Mouse (Mus musculus) ES-E14 (cell line): Measurements from ENCODE around the gene Alkbh5. TPM values are rescaled to one million over a fixed set of nuclear protein-coding genes. Genes with fewer than 3 reads are reported as not detected.
A peak's percentile ranks its signal among the peaks of the same experiment; 100 is the strongest.

Source experiments
- DNase-seq: peaks from one replicate; pipeline ENCODE4 v3.0.0-alpha.2; 2013; ENCODE audit warnings: low read depth, low spot score
- H3K27ac ChIP-seq: 2 replicates; pipeline ENCODE4 v1.5.1; 2012; ENCODE audit warnings: low read depth, mild to moderate bottlenecking, low read length, moderate library complexity, mixed read lengths; ENCODE audit not compliant: poor library complexity, insufficient read depth, severe bottlenecking
- H3K36me3 ChIP-seq: 2 replicates; pipeline ENCODE4 v1.6.1; 2012; ENCODE audit warnings: mild to moderate bottlenecking, low read length, moderate library complexity, mixed read lengths; ENCODE audit not compliant: control insufficient read depth, poor library complexity, insufficient read depth, severe bottlenecking
- H3K4me1 ChIP-seq, 2 experiments: fragments of 150-350 bp in 1 of 2; sonication (generic) in 1 of 2; 2 replicates each; pipeline ENCODE4 v1.6.1; 2012; ENCODE audit warnings: low read length in 2 of 2, mild to moderate bottlenecking in 1 of 2, mixed read lengths in 1 of 2; ENCODE audit not compliant: control insufficient read depth in 2 of 2, insufficient read depth in 2 of 2, poor library complexity in 1 of 2
- H3K4me3 ChIP-seq, 2 experiments: fragments of 150-350 bp in 1 of 2; sonication (generic) in 1 of 2; 2 replicates each; pipeline ENCODE4 v1.5.1; 2012; ENCODE audit warnings: low read length in 2 of 2, low read depth in 1 of 2, mild to moderate bottlenecking in 1 of 2, mixed read lengths in 1 of 2; ENCODE audit not compliant: insufficient read depth in 1 of 2, poor library complexity in 1 of 2, severe bottlenecking in 1 of 2
- H3K9ac ChIP-seq: 2 replicates; pipeline ENCODE4 v1.6.1; 2012; ENCODE audit warnings: low read depth, mild to moderate bottlenecking, low read length, mixed read lengths; ENCODE audit not compliant: poor library complexity, insufficient read depth, severe bottlenecking
- H3K9me3 ChIP-seq: fragments of 150-350 bp; sonication (generic); 2 replicates; pipeline ENCODE4 v1.6.1; 2012; ENCODE audit warnings: low read depth, mild to moderate bottlenecking, low read length; ENCODE audit not compliant: control insufficient read depth, insufficient read depth
- CHD2 ChIP-seq: IDR thresholded peaks from 2 replicates; pipeline ENCODE4 v1.6.1; 2014; ENCODE audit warnings: mild to moderate bottlenecking, low read depth, low read length, inconsistent platforms
- HCFC1 ChIP-seq: IDR thresholded peaks from 2 replicates; pipeline ENCODE4 v1.6.1; 2012; ENCODE audit warnings: low read length, inconsistent platforms, borderline replicate concordance; ENCODE audit not compliant: insufficient read depth
- MAFK ChIP-seq: IDR thresholded peaks from 2 replicates; pipeline ENCODE4 v1.6.1; 2014; ENCODE audit warnings: mild to moderate bottlenecking, low read depth, low read length, inconsistent platforms; ENCODE audit not compliant: insufficient read depth
- ZC3H11A ChIP-seq: IDR thresholded peaks from 2 replicates; pipeline ENCODE4 v1.6.1; 2012; ENCODE audit warnings: low read depth, mild to moderate bottlenecking, inconsistent platforms, low read length, borderline replicate concordance
- ZNF384 ChIP-seq: IDR thresholded peaks from 2 replicates; pipeline ENCODE4 v1.6.1; 2012; ENCODE audit warnings: low read depth, low read length, inconsistent platforms
- in situ Hi-C, 2 experiments: fragments of 600-800 bp; cut with MboI; formaldehyde crosslinking; loops; one replicate each; pipeline ENCODE4 v1.15.1; 2025; ENCODE audit warnings: low sequenced_read_pairs in 2 of 2, inconsistent platforms in 1 of 2; ENCODE audit not compliant: unreplicated experiment in 2 of 2
- total RNA-seq: library from RNA; depleted of rRNA; stranded (reverse); fragments of 300-350 nt; gene quantifications from 2 replicates; pipeline ENCODE4 v1.2.3, GENCODE M21; 2012

The Alkbh5 gene
- total RNA-seq, 1 experiment = 27.6 TPM

DNA sequence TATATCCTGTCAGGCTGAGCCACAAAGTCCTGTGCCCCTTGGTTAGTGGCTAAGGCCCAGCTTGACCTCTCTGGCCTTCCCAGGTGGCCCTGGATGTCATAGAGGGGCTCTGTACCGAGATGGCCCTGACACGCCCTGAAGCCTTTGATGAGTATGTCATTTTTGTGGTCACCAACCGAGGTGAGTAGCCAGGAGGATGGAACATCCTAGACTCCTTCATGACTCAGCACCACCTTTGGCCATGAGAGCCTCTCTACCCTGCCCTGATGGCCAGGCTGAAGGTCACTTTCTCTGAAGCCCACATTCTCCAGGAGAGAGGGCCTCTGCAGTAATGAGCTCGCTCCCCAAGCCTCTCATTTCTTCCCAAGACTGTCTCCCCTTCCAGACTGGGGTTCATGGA is 17.9 kb upstream of the Alkbh5 start:
- Histone ChIP-seq H3K36me3 (no peaks in the 10 kb centered on the region), H3K4me1 (no peaks in the 10 kb centered on the region), H3K27ac (no peak overlapping the region), H3K4me3 (no peak overlapping the region), H3K9ac (no peak overlapping the region), H3K9me3 (no peaks in the 10 kb centered on the region)
- DNase-seq = no peak
- TF ChIP-seq HCFC1 = no peak
- TF ChIP-seq CHD2 = no peak
- TF ChIP-seq MAFK = no peak
- no peak for TF ChIP-seq ZC3H11A
- no peak for TF ChIP-seq ZNF384
- in situ Hi-C loops = no loop called here

DNA sequence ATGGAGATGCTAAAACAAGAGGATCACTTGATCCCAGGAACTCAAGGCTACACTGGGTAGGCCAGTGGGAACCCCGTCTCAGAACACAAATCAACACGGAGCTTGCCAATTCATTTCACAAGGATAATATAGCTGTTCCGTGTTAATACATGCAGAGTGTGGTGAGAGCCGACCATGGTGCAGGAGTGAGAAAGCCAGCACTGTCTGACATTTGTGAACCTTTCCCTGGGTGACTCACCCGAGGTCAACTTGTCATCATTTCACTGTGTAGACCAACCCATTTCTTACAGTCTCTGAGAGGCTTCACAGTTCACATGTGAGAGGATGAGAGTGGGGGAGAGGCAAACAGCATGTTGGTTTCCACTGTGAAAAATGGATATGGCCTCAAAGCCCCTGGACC is 14.2 kb upstream of the Alkbh5 start:
- TF ChIP-seq CHD2 (no peak), HCFC1 (no peak), ZC3H11A (no peak), MAFK (no peak), ZNF384 (no peak)
- Histone ChIP-seq H3K36me3 (no peaks in the 10 kb centered on the region), H3K4me3 (no peak overlapping the region), H3K27ac (no peak overlapping the region), H3K9ac (no peak overlapping the region), H3K9me3 (no peaks in the 10 kb centered on the region), H3K4me1 (peaks cover 0 to 5% of the 10 kb centered on the region in 2 experiments; a peak in 1 of 4 replicates)
- no peak for DNase-seq
- in situ Hi-C loops = no loop called here

DNA sequence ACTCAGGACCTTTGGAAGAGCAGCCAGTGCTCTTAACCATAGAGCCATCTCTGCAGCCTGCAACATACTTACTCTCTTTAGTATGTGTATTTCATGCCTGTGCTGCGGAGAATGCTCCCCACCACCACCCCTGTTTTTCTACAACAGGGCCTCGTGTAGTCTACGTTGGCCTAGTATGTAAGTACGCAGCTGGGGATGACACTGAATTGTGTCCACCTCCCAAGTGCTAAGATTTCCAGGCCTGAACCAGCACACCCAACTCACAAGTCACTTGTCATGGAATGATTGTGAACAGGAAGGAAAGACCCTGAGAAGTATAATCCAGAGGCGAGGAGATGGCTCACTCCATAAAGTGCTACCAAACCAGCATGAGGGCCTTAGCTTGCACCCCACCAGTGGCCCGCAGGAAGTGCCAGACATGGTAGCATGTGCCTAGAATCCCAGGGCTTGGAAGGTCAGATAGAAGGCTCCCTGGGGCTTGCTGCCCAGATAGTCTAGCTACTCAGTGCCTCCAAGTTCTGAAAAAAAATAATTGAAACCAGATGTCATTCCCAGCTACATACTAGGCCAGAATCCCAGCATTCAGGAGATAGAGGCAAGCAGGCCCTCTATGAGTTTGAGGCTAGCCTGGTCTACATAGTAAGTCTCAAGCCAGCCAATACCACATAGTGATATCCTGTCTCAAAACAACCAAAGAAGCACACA is 13.4 kb upstream of the Alkbh5 start:
- peaks cover 0 to 5% of the 10 kb centered on the region in 2 experiments; a peak in 1 of 4 replicates for H3K4me1 ChIP-seq
- H3K9me3 ChIP-seq = no peaks in the 10 kb centered on the region
- no peak overlapping the region for H3K27ac ChIP-seq
- TF ChIP-seq CHD2 (no peak), HCFC1 (no peak)
- H3K4me3 ChIP-seq = no peak overlapping the region
- H3K9ac ChIP-seq = no peak overlapping the region
- no peaks in the 10 kb centered on the region for H3K36me3 ChIP-seq
- in situ Hi-C loops = no loop called here
- no peak for DNase-seq

DNA sequence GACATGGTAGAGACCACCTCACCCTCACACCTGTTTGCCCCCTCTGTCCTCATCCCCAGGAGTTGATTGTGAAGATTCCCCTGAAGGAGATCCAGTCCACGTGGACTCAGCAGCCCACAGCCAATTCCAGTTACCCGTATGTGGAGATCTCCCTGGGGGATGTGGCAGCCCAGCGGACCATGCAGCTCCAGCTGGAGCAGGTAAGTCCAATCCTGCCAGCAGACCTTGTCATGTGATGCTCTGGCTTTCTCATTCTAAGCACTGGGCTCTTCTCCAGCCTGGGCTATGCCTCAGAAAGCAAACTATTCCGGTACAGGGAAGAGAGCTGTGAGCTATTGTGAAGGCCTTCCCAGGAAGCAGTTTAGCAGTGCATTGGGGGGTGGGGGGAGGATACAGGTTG is 9.7 kb upstream of the Alkbh5 start:
- no peaks in the 10 kb centered on the region for H3K9me3 ChIP-seq
- TF ChIP-seq CHD2 (no peak), ZC3H11A (no peak), HCFC1 (no peak), MAFK (no peak)
- in situ Hi-C loops = no loop called here

DNA sequence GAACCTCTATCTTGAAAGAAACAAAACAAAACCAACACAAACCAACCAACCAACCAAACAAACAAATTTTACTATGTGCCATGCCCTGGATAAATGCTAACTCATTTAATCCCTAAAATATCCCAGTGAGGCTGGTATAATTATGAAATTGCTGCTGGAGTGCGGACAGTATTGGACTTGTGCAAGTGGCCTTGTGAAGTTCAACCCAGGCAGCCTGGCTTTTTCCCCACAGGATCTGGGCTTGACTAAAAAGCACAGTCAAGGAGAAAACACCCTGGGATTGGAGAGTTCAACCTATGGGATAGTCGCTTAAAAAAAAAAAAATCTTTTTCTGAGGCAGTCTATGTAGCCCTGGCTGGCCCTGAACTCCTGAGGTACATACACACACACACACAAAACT is 505 bp upstream of the Alkbh5 start:
- in situ Hi-C loops = no loop called here
- Histone ChIP-seq H3K27ac (no peak overlapping the region), H3K9ac (peak overlapping the region; percentile 95; the same call in 1 of the 2 replicates), H3K36me3 (peaks cover 11% of the 10 kb centered on the region), H3K9me3 (no peaks in the 10 kb centered on the region), H3K4me3 (no peak overlapping the region), H3K4me1 (peaks cover 0 to 3% of the 10 kb centered on the region in 2 experiments; a peak in 1 of 4 replicates)
- TF ChIP-seq CHD2 (no peak), ZC3H11A (no peak), MAFK (no peak), HCFC1 (no peak), ZNF384 (no peak)
- DNase-seq = no peak

More for the DNA sequence above, 9.7 kb upstream of the Alkbh5 start:
- Histone ChIP-seq H3K27ac (no peak overlapping the region), H3K4me3 (no peak overlapping the region), H3K4me1 (peaks cover 0 to 6% of the 10 kb centered on the region in 2 experiments; a peak in 1 of 4 replicates), H3K36me3 (no peaks in the 10 kb centered on the region), H3K9ac (no peak overlapping the region)
- DNase-seq = no peak
